Mouse (Mus musculus) liver, embryonic 14.5 days (tissue): ENCODE results near the gene Sbno2. TPM values are rescaled to one million over a fixed set of nuclear protein-coding genes. Genes with fewer than 3 reads are reported as not detected.

Experiments used
- ATAC-seq: fragments of 200-750 bp; cut with Nextera tagmentation; 2 replicates; pipeline ENCODE4 v1.8.0; 2017; ENCODE audit warnings: moderate number of reproducible peaks, mild to moderate bottlenecking, moderate library complexity; ENCODE audit not compliant: insufficient read depth
- DNase-seq, 3 experiments: peaks; one replicate each; pipeline ENCODE4 v3.0.0-alpha.2; 2012 to 2013; ENCODE audit warnings: low read depth in 3 of 3, low spot score in 3 of 3
- H3K27ac ChIP-seq: fragments of 300-500 bp; sonication (generic); 2 replicates; pipeline ENCODE4 v1.5.1; 2014; ENCODE audit warnings: moderate library complexity, mild to moderate bottlenecking, control low read depth, inconsistent platforms
- H3K27me3 ChIP-seq: fragments of 300-500 bp; sonication (generic); 2 replicates; pipeline ENCODE4 v1.6.1; 2014; ENCODE audit warnings: mild to moderate bottlenecking, low read length, moderate library complexity; ENCODE audit not compliant: control insufficient read depth, insufficient read depth
- H3K36me3 ChIP-seq: fragments of 300-500 bp; sonication (generic); replicated peaks from 2 replicates; pipeline ENCODE4 v1.6.1; 2014; ENCODE audit warnings: low read depth; ENCODE audit not compliant: control insufficient read depth, insufficient read depth
- H3K4me1 ChIP-seq, 2 experiments: fragments of 200-500 bp in 1 of 2; fragments of 300-500 bp in 1 of 2; sonication (generic) in 1 of 2; replicated peaks; 2 replicates each; pipeline ENCODE4 v1.6.1; 2012 to 2014; ENCODE audit warnings: antibody characterized with exemption in 1 of 2, inconsistent platforms in 1 of 2, low read length in 1 of 2; ENCODE audit not compliant: control insufficient read depth in 2 of 2, insufficient read depth in 2 of 2
- H3K4me2 ChIP-seq: fragments of 300-500 bp; sonication (generic); 2 replicates; pipeline ENCODE4 v1.6.1; 2014; ENCODE audit warnings: low read depth, mild to moderate bottlenecking, control low read depth, moderate library complexity
- H3K4me3 ChIP-seq, 2 experiments: fragments of 200-500 bp in 1 of 2; fragments of 300-500 bp in 1 of 2; sonication (generic) in 1 of 2; 2 replicates each; pipeline ENCODE4 v1.5.1; 2012 to 2014; ENCODE audit warnings: low read depth in 2 of 2, low read length in 2 of 2, mild to moderate bottlenecking in 2 of 2, control low read depth in 1 of 2, inconsistent platforms in 1 of 2, moderate library complexity in 1 of 2; ENCODE audit not compliant: insufficient read depth in 1 of 2
- H3K9ac ChIP-seq: fragments of 300-500 bp; sonication (generic); replicated peaks from 2 replicates; pipeline ENCODE4 v1.6.1; 2014; ENCODE audit warnings: mild to moderate bottlenecking, control low read depth, moderate library complexity
- H3K9me3 ChIP-seq: fragments of 300-500 bp; sonication (generic); 2 replicates; pipeline ENCODE4 v1.6.1; 2016; ENCODE audit warnings: low read length, mixed read lengths; ENCODE audit not compliant: control insufficient read depth
- CTCF ChIP-seq: IDR thresholded peaks from 2 replicates; pipeline ENCODE4 v1.5.1; 2016; ENCODE audit warnings: antibody characterized with exemption, low read depth, control low read depth
- EP300 ChIP-seq: IDR thresholded peaks from 2 replicates; pipeline ENCODE4 v1.6.1; 2016; ENCODE audit warnings: antibody characterized with exemption, low read depth
- whole genome bisulfite sequencing: fragments of 180-500 bp; shearing (Covaris S2); extraction: QIAGEN DNeasy Blood & Tissue Kit; methylation state at CpG from one replicate; pipeline ENCODE4 v1.1.7; 2014; ENCODE audit not compliant: insufficient replicate concordance; 5-methylcytosine and 5-hydroxymethylcytosine counted together
- polyA plus RNA-seq, 2 experiments: library from polyadenylated mRNA; depleted of rRNA in 1 of 2; stranded (reverse) in 1 of 2; unstranded in 1 of 2; fragments of >200 nt; fragmentation: Nextera tagmentation in 1 of 2; extraction: Ambion mirVana in 1 of 2; gene quantifications; 2 replicates each; pipeline versions ENCODE4 v1.2.1 to v1.2.3; 2012 to 2014

The Sbno2 gene
- polyA plus RNA-seq, 2 experiments: 6.6 to 10.0 TPM

DNA sequence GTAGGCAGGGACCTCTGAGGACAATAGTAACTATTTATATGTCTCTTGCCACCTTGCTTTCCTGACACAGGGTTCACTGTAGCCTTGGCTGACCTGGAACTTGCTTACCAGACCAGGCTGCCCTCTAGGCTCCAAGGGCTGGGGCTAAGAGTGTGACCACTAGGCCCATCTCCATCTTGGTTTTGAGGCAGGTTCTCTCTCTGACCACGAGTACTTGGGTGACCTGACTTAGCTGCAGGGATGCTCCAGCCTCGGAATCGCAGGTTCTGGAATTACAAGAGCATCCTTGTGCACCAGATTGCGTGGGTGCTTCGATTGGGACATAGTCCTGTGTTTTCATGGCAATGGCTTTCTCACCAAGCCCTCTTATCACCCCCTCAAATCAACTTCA, 53.0 kb downstream of the Sbno2 start:
- ATAC-seq: no peak
- no peak overlapping the region; the same call in 1 of the 2 replicates for H3K9ac ChIP-seq
- no peak for DNase-seq
- peak overlapping the region; percentile 76; the same call in 1 of the 2 replicates for H3K4me2 ChIP-seq
- peaks cover 36 to 42% of the 10 kb centered on the region in 2 experiments for H3K4me1 ChIP-seq
- no peak for TF ChIP-seq EP300
- no peak for TF ChIP-seq CTCF
- no peaks in the 10 kb centered on the region for H3K27me3 ChIP-seq
- H3K9me3 ChIP-seq: no peaks in the 10 kb centered on the region
- WGBS: 81% methylated on average over 5 of the region's 5 CpGs
- H3K27ac ChIP-seq: peak overlapping the region; percentile 84
- H3K36me3 ChIP-seq: peaks cover 15% of the 10 kb centered on the region
- no peak overlapping the region for H3K4me3 ChIP-seq

GRCm38 (mm10) chr10:80051618-80052373, 53.6 kb downstream of the Sbno2 start:
- H3K27ac ChIP-seq: peak overlapping the region; percentile 84
- peaks cover 36 to 42% of the 10 kb centered on the region in 2 experiments for H3K4me1 ChIP-seq
- DNase-seq: peak in 2 of 3 experiments; percentile 47 to 50
- no peak overlapping the region for H3K4me3 ChIP-seq
- WGBS: 30% methylated on average over 14 of the region's 14 CpGs
- no peak overlapping the region; the same call in 1 of the 2 replicates for H3K4me2 ChIP-seq
- TF ChIP-seq CTCF: no peak
- TF ChIP-seq EP300: no peak
- H3K9me3 ChIP-seq: no peaks in the 10 kb centered on the region
- no peak overlapping the region for H3K9ac ChIP-seq
- no peak for ATAC-seq
- no peaks in the 10 kb centered on the region for H3K27me3 ChIP-seq
- peaks cover 11% of the 10 kb centered on the region for H3K36me3 ChIP-seq

DNA sequence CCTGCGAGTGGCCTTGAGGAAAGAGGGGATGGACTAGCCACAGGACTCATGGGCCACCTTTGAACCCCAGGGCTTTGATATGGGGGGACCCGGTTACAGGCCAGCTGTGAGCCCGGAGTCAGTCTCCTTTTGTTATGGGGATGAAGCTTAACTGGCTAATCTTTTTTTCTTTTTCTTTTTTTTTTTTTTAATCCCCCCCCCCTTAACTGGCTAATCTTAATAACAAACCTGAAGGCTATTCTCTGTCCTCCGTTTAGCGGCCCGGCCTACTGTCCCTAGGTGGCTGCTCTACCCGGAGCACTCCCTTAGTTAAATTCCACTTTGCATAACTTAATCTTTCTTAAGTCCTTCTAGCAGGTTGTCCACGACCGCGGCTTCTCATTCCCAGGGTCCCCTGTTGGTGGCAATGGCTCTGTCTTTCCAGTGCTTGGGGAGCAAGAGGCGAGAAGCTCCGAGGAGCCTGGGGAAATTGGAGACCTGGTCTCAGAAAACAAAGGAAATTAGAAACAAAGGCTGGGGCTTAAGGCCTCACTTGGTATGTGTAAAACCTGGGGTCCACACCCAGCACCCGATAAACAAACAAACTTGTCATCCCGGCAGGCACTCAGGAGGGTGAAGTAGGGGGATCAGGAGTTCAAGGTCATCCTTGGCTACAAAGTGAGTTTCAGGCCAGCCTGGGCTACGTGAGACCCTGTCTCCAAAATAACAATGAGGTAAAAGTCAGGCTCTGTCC, 54.3 kb downstream of the Sbno2 start:
- H3K27me3 ChIP-seq: no peaks in the 10 kb centered on the region
- peak overlapping the region; percentile 28 for H3K27ac ChIP-seq
- H3K36me3 ChIP-seq: peaks cover 5% of the 10 kb centered on the region
- H3K9ac ChIP-seq: no peak overlapping the region
- H3K9me3 ChIP-seq: no peaks in the 10 kb centered on the region
- H3K4me3 ChIP-seq: no peak overlapping the region
- no peak overlapping the region for H3K4me2 ChIP-seq
- no peak for DNase-seq
- TF ChIP-seq CTCF (no peak), EP300 (no peak)
- ATAC-seq: no peak
- peaks cover 36 to 44% of the 10 kb centered on the region in 2 experiments for H3K4me1 ChIP-seq
- 42% methylated on average over 15 of the region's 15 CpGs for WGBS

- ATAC-seq (no peak), DNase-seq (no peak)
- H3K27me3 ChIP-seq: no peaks in the 10 kb centered on the region
- 66% methylated on average over 6 of the region's 6 CpGs for WGBS
- no peak overlapping the region for H3K4me2 ChIP-seq
- H3K27ac ChIP-seq: peak overlapping the region; percentile 31; the same call in 1 of the 2 replicates
- H3K4me1 ChIP-seq: peaks cover 33 to 42% of the 10 kb centered on the region in 2 experiments
- no peak overlapping the region for H3K4me3 ChIP-seq
- no peaks in the 10 kb centered on the region for H3K9me3 ChIP-seq
- no peaks in the 10 kb centered on the region; the same call in 1 of the 2 replicates for H3K36me3 ChIP-seq
- H3K9ac ChIP-seq: no peak overlapping the region; the same call in 1 of the 2 replicates
- no peak for TF ChIP-seq EP300
- TF ChIP-seq CTCF: no peak
Measured at GRCm38 (mm10) chr10:80050244-80050643, 55.1 kb downstream of the Sbno2 start.

GRCm38 (mm10) chr10:80048834-80049233, 56.5 kb downstream of the Sbno2 start:
- Histone ChIP-seq H3K9ac (no peak overlapping the region), H3K4me1 (peaks cover 29 to 40% of the 10 kb centered on the region in 2 experiments), H3K4me2 (no peak overlapping the region), H3K36me3 (no peaks in the 10 kb centered on the region), H3K27ac (no peak overlapping the region; the same call in 1 of the 2 replicates), H3K9me3 (no peaks in the 10 kb centered on the region), H3K27me3 (no peaks in the 10 kb centered on the region), H3K4me3 (no peak overlapping the region)
- no peak for TF ChIP-seq EP300
- no peak for TF ChIP-seq CTCF
- no peak for ATAC-seq
- DNase-seq: no peak
- 21% methylated on average over 3 of the region's 3 CpGs for WGBS
